In the genomic region with DNA sequence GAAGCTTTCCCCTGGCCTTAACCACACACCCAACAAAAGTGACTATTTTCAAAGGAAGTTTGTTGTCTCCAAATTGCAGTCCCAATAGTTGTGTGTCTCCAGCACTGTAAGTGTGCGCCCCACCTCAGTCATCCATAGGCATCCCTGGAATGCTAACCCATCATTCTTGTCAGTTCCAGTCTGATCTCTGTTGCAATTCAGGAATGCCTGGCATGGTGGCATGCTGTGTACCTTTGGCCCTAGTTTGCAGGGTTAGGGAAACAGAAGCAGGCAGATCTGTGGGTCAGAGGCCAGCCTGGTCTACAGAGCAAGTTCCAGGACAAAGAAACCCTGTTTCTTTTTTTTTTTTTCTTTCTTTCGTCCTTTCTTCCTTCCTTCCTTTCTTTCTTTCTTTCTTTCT, we compare ENCODE assay signal across 28 mouse cellular contexts. TPM values are rescaled to one million over a fixed set of nuclear protein-coding genes. Genes with fewer than 3 reads are reported as not detected.
DNase-seq lines count a peak whose midpoint lies in the region; TF ChIP-seq lines count a peak whose summit lies in the region.
"Had no signal": no experiment of that assay in that cellular context is flagged by ENCODE, and none has a peak within 500 bp of the region (broad histone marks: within the 10 kb centered on the region; RNA-seq: fewer than 3 reads in every experiment).

No protein-coding gene starts in this region.

- no peak for TF ChIP-seq CTCF in layer of hippocampus, adult 2 months (conservative IDR thresholded peaks at IDR 0.05)

- DNase-seq in kidney, adult 18-20 months = peak; percentile 42
- no peak for DNase-seq in kidney, postnatal 14 days
- peak; percentile 75 for DNase-seq in 3T3-L1 (ENCODE audit: low read depth, low spot score)
- DNase-seq in NIH3T3 (ENCODE audit: low read depth) = peak; percentile 20
- peak; percentile 49 to 59 for DNase-seq in kidney, postnatal 25 days
- no peak for DNase-seq in layer of hippocampus, adult 18-20 months (ENCODE audit: low spot score in 2 of 2)
- no peak for DNase-seq in layer of hippocampus, adult 2 months (ENCODE audit: low spot score in 2 of 2)
- DNase-seq: adrenal gland, adult 2 months; adrenal gland, postnatal 36 days; cerebellum, adult 18-20 months; cerebellum, postnatal 10 days; forebrain, postnatal 0 days; heart, postnatal 14 days; liver had no signal

- H3K4me3 ChIP-seq in layer of hippocampus, adult 2 months = no peak overlapping the region
- H3K4me3 ChIP-seq: embryonic facial prominence, embryonic 10.5 days; embryonic facial prominence, embryonic 15.5 days; forebrain, embryonic 12.5 days; heart, embryonic 13.5 days; hindbrain, embryonic 10.5 days; hindbrain, embryonic 15.5 days; lung, embryonic 15.5 days; midbrain, embryonic 12.5 days; neural tube, embryonic 13.5 days had no signal

- no peak overlapping the region for H3K27ac ChIP-seq in layer of hippocampus, adult 2 months
- H3K27ac ChIP-seq: embryonic facial prominence, embryonic 10.5 days; embryonic facial prominence, embryonic 15.5 days; forebrain, embryonic 12.5 days; heart, embryonic 13.5 days; hindbrain, embryonic 10.5 days; hindbrain, embryonic 15.5 days; kidney, postnatal 0 days; lung, embryonic 15.5 days; midbrain, embryonic 12.5 days; neural tube, embryonic 13.5 days had no signal

RNA-seq across cellular contexts. Expression of gene Rnf44, which starts 23.2 kb away (rescaled TPM):
- total RNA-seq in layer of hippocampus, adult 18-20 months (2021) = 100 to 1,000 TPM; 164 to 179 TPM
- 100 to 1,000 TPM; 153 to 160 TPM for total RNA-seq in layer of hippocampus, adult 2 months (2021)

RNA-seq across cellular contexts. Expression of gene Cdhr2, which starts 30.8 kb away (rescaled TPM):
- total RNA-seq in layer of hippocampus, adult 18-20 months (2021) = under 1 TPM; 0.20 to 0.22 TPM
- under 1 TPM; 0.33 to 0.44 TPM for total RNA-seq in layer of hippocampus, adult 2 months (2021)
- total RNA-seq: adrenal gland, postnatal 36 days; common myeloid progenitor, adult 5-6 weeks; gastrocnemius, adult 8-10 months; heart, adult 8-10 months; heart, postnatal 14 days; megakaryocyte, adult 5-6 weeks had no signal

RNA-seq across cellular contexts. Expression of gene Faf2, which starts 48.9 kb away (rescaled TPM):
- 10 to 100 TPM; 52.8 to 56.7 TPM for total RNA-seq in layer of hippocampus, adult 18-20 months (2021)
- total RNA-seq in layer of hippocampus, adult 2 months (2021) = 10 to 100 TPM; 54.2 to 59.8 TPM

RNA-seq across cellular contexts. Expression of gene Cltb, which starts 59.3 kb away (rescaled TPM):
- 100 to 1,000 TPM; 263 to 281 TPM for total RNA-seq in layer of hippocampus, adult 18-20 months (2021)
- 100 to 1,000 TPM; 252 to 268 TPM for total RNA-seq in layer of hippocampus, adult 2 months (2021)

Comparison
In these comparisons a context has a peak if more than half of its experiments do, and no peak if none do; other contexts are left out.
1. DNase-seq: peak in kidney, adult 18-20 months (single experiment), 3T3-L1 (single experiment), NIH3T3 (single experiment) and kidney, postnatal 25 days (2 of 2); none in kidney, postnatal 14 days (single experiment), layer of hippocampus, adult 18-20 months (0 of 2) and layer of hippocampus, adult 2 months (0 of 2).